Mouse (Mus musculus): Measurements from ENCODE around the gene Nanos2.

DNA sequence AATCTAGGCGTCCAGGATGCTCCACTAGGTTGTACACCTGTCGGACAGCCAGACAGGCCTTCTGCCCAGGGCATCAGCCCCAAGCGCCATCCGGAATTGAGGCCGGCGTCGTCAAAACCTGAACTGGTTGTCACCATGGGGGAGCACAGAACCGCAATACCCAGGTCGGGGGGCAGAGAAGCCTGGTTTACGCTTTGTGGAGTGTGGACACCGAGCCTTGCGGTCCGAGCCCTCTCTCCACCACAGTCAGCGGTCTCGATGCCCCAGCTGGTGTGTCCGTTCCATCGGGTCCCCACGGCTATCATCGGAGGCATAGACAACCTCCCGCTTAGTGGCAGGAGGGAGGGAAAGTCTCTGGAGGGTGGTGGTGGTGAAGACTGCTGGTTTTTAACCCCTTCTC, 24.4 kb upstream of the Nanos2 start:
- TF ChIP-seq CTCF (IDR thresholded peaks at IDR 0.05; ENCODE audit: control insufficient read depth, insufficient read depth, low read length) (no peak), POLR2A (IDR thresholded peaks at IDR 0.05; ENCODE audit: borderline replicate concordance, control insufficient read depth, low read depth, low read length) (no peak)

Measured in bone marrow, adult 2 months (tissue).